ENCODE assay signal across 8 mouse cellular contexts in genomic region chr16:37916138-37916817, GRCm38 (mm10). TPM values are rescaled to one million over a fixed set of nuclear protein-coding genes. Genes with fewer than 3 reads are reported as not detected.
DNase-seq lines count a peak whose midpoint lies in the region; ATAC-seq and TF ChIP-seq lines count a peak whose summit lies in the region.

Gene Gpr156 (plus strand): TSS chr16:37916496.

- peak; percentile 86 for ATAC-seq in embryonic facial prominence, embryonic 12.5 days (ENCODE audit: insufficient number of reproducible peaks, insufficient read depth, low FRiP score, low TSS enrichment)
- ATAC-seq in heart, embryonic 12.5 days (ENCODE audit: insufficient number of reproducible peaks, low FRiP score): no peak
- peak; percentile 89 for ATAC-seq in lung, embryonic 14.5 days (ENCODE audit: insufficient read depth)

- peak; percentile 43 for TF ChIP-seq CTCF in lung, embryonic 14.5 days (IDR thresholded peaks at IDR 0.05; ENCODE audit: low read depth)

- no peak within 1 kb of the TSS for H3K27ac ChIP-seq in embryonic facial prominence, embryonic 12.5 days
- no peak within 1 kb of the TSS for H3K27ac ChIP-seq in heart, embryonic 12.5 days (ENCODE audit: poor library complexity, severe bottlenecking)
- no peak within 1 kb of the TSS for H3K27ac ChIP-seq in lung, embryonic 14.5 days (ENCODE audit: low read depth)

- H3K36me3 ChIP-seq in embryonic facial prominence, embryonic 12.5 days: no peaks in the 10 kb centered on the region
- H3K36me3 ChIP-seq in heart, embryonic 12.5 days: no peaks in the 10 kb centered on the region
- no peaks in the 10 kb centered on the region for H3K36me3 ChIP-seq in lung, embryonic 14.5 days (ENCODE audit: insufficient read depth)

- peak within 1 kb of the TSS; percentile 77 for H3K4me2 ChIP-seq in embryonic facial prominence, embryonic 12.5 days (replicated peaks)
- H3K4me2 ChIP-seq in heart, embryonic 12.5 days: peak within 1 kb of the TSS; percentile 82
- peak within 1 kb of the TSS; percentile 92 for H3K4me2 ChIP-seq in lung, embryonic 14.5 days

- peak within 1 kb of the TSS; percentile 45 for H3K4me3 ChIP-seq in embryonic facial prominence, embryonic 12.5 days
- H3K4me3 ChIP-seq in heart, embryonic 12.5 days: peak within 1 kb of the TSS; percentile 51
- H3K4me3 ChIP-seq in lung, embryonic 14.5 days (ENCODE audit: low read depth, low read length): peak within 1 kb of the TSS; percentile 53

- H3K27me3 ChIP-seq in embryonic facial prominence, embryonic 12.5 days: peaks cover 29% of the 10 kb centered on the region
- peaks cover 16% of the 10 kb centered on the region for H3K27me3 ChIP-seq in heart, embryonic 12.5 days (replicated peaks)
- H3K27me3 ChIP-seq in lung, embryonic 14.5 days (ENCODE audit: insufficient read depth, low read length): peaks cover 6% of the 10 kb centered on the region; the same call in 1 of the 2 replicates

- 2% methylated on average over 53 of the region's 53 CpGs for WGBS in embryonic facial prominence, embryonic 12.5 days
- 3% methylated on average over 53 of the region's 53 CpGs for WGBS in heart, embryonic 12.5 days
- WGBS in lung, embryonic 14.5 days: 3% methylated on average over 53 of the region's 53 CpGs

- peak within 1 kb of the TSS; percentile 56 for H3K9ac ChIP-seq in embryonic facial prominence, embryonic 12.5 days
- H3K9ac ChIP-seq in heart, embryonic 12.5 days: peak within 1 kb of the TSS; percentile 63
- peak within 1 kb of the TSS; percentile 54 for H3K9ac ChIP-seq in lung, embryonic 14.5 days

- H3K9me3 ChIP-seq in embryonic facial prominence, embryonic 12.5 days: no peaks in the 10 kb centered on the region
- no peaks in the 10 kb centered on the region; the same call in 1 of the 2 replicates for H3K9me3 ChIP-seq in heart, embryonic 12.5 days (replicated peaks)
- peaks cover 5% of the 10 kb centered on the region; the same call in 1 of the 2 replicates for H3K9me3 ChIP-seq in lung, embryonic 14.5 days (ENCODE audit: low read depth, low read length)

- DNase-seq in thymus, postnatal 10 days (ENCODE audit: low spot score in 2 of 2): peak; percentile 15 to 25
- DNase-seq in thymus, adult 18-20 months: no peak
- DNase-seq in kidney, postnatal 36 days: peak; percentile 34 to 72
- DNase-seq in lung, embryonic 14.5 days: peak; percentile 69
- peak; percentile 58 for DNase-seq in ovary, postnatal 36 days (ENCODE audit: low spot score)
- DNase-seq in c-Kit-positive CD71-positive TER-119-positive erythroid progenitor cells, embryonic 14.5 days (ENCODE audit: low spot score): no peak

- H3K4me1 ChIP-seq in embryonic facial prominence, embryonic 12.5 days: no peaks in the 10 kb centered on the region
- H3K4me1 ChIP-seq in heart, embryonic 12.5 days (replicated peaks): no peaks in the 10 kb centered on the region
- no peaks in the 10 kb centered on the region for H3K4me1 ChIP-seq in lung, embryonic 14.5 days (ENCODE audit: insufficient read depth)

RNA-seq across cellular contexts. Expression of gene Gpr156, which starts in this region (rescaled TPM):
- polyA plus RNA-seq in embryonic facial prominence, embryonic 12.5 days (2016; fragmentation: Nextera tagmentation; extraction: Ambion mirVana): 1.2 and 1.5 TPM in 2 replicates
- 1.1 and 1.3 TPM in 2 replicates for polyA plus RNA-seq in heart, embryonic 12.5 days (2016; fragmentation: Nextera tagmentation; extraction: Ambion mirVana)
- polyA plus RNA-seq in lung, embryonic 14.5 days (2014; fragmentation: Nextera tagmentation; extraction: Ambion mirVana): 0.58 and 1.4 TPM in 2 replicates

Comparison
In these comparisons a context has a peak if more than half of its experiments do, and no peak if none do; other contexts are left out.
1. DNase-seq: peak in thymus, postnatal 10 days (2 of 2), kidney, postnatal 36 days (2 of 2), lung, embryonic 14.5 days (single experiment) and ovary, postnatal 36 days (single experiment); none in thymus, adult 18-20 months (0 of 2) and c-Kit-positive CD71-positive TER-119-positive erythroid progenitor cells, embryonic 14.5 days (single experiment).
2. Peak in every context shown above with its lines, with median percentiles within 50 percentile points of each other: H3K4me2 ChIP-seq, H3K4me3 ChIP-seq and H3K9ac ChIP-seq.